Mouse (Mus musculus) left cerebral cortex, postnatal 36 days (tissue): ENCODE results near the gene Mecom. TPM values are rescaled to one million over a fixed set of nuclear protein-coding genes. Genes with fewer than 3 reads are reported as not detected.

Source experiments
- DNase-seq, 2 experiments: peaks; one replicate each; pipeline ENCODE4 v3.0.0; 2021 to 2022; ENCODE audit warnings: low spot score in 2 of 2, mixed read lengths in 1 of 2
- intact Hi-C: fragments of 180-260 bp; cut with DNase I; formaldehyde crosslinking; loops from one replicate; pipeline ENCODE4 v1.15.1; 2025
- total RNA-seq, 2 experiments: library from RNA; stranded (reverse); gene quantifications; 2 replicates each; pipeline ENCODE4 v1.2.3; 2021

Gene Mecom
- total RNA-seq, 2 experiments from 2014 or later, result 2.2 to 5.0 TPM

DNA sequence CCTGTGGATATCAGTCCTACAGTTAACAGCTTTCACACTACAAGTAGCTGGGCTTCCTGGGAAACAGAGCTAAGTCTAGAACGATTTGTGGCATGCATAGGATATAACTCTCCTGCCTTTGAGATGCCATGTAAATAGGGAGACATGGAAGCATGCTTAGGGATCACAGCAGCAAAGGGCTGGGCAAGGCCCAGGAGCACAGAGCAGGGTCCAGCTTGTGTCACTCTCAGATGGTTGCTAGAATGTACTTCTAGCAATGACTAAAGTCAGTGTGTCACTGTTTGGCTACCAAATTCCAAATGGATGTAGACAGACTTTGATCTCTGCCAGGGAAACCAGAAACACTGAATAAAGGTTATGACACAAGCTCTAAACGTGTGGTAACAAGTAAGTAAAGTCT, 358.5 kb downstream of the Mecom start:
- intact Hi-C loops, result no loop called here
- no peak for DNase-seq

DNA sequence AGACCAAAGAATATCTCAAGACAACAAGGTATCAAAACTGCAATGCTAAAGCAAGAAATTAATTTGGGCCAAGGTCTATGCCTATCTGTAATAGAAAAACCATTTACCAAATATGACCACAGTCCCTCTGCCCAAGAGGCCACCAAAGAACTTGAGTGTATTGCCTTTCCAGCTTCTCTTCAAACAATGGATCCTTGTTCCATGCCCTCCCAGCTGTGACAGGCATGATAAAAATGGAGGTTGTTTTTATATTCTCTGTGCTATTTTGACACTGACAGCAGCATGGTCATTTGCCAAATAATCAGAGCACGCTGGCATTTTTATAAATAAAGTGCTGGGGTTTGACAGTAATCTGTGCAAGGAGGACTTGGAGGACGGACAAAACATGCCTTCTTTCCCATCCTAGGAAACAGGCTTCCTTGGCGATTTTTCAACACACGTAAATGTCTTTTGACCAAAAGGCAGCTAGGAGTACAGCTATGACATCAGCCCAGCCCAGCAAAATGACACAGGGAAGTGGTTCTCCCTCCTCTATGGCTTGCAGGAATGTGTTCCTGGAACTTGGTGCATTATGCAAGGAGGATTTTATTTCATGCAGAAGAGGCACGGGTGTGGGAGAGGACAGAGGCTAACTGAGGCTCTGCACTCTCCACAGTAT, 359.9 kb downstream of the Mecom start:
- no peak for DNase-seq
- intact Hi-C loops, result no loop called here

DNA sequence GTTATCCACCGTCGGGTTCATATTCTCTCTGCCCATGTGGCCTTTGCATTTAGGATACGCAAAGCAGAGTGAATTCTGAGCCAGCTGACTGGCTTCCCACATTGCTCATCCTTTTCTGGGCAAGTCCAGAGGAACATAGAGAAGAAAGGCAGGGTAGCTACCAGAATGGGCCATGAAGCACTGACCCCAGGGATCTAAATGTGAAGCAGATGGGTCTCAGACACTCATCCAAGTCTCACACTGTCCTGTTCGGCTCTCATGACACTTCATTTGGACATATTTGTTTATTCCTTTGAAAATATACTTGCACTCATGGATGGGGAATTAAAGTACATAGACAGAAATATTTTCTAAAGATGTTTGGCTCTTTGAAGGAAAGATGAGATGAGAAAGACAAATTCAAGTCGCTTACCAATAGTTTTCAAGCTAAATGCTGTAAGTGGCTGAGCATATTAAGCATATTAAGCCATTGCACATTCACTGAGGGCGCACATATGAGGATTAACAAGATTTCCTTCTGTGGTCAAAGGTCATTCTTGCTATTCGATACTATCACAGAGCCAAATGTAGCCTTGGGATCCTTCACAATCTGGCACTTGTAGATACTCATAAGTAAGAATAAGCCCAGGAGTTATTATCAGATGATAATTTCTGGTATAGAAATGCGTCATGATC, 365.9 kb downstream of the Mecom start:
- intact Hi-C loops, result no loop called here
- no peak for DNase-seq

DNA sequence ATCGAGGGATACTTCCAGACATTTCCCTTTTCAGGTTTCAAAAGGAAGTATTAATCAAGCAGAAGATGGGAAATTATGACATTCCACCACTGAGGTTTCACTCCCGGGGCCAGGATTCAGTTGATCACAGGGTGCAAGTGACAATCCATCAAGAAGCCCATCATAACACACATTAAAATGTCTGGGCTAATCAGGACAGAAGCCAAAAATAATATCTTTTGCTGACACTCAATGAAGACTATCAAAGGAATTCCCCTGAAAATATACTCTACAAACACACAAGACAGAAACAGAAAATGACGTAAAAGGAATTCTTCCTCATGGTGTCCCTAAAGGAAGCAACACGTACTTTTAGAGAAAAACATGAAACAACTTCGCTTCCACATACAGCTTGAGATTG, 371.2 kb downstream of the Mecom start:
- intact Hi-C loops, result no loop called here
- no peak for DNase-seq

DNA sequence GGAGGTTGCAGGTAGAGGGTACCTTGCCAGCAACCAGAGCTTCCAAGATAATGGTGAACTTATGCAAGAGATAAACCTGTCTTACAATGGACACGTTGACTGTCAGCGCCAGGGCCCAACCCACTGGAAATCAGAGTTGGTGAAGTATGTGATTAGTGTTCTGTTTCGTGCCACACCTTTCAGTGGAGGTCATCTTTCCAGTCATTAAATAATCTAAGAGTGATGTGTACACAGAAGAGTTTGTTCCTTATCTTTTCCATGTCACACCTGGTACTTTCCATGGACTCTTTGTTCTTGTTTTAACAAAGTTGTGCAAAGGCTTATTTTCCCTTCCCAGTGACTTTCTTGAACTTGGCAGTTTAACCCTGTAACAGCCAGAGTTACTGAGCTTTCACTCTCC, 374.0 kb downstream of the Mecom start:
- intact Hi-C loops, result no loop called here
- no peak for DNase-seq

DNA sequence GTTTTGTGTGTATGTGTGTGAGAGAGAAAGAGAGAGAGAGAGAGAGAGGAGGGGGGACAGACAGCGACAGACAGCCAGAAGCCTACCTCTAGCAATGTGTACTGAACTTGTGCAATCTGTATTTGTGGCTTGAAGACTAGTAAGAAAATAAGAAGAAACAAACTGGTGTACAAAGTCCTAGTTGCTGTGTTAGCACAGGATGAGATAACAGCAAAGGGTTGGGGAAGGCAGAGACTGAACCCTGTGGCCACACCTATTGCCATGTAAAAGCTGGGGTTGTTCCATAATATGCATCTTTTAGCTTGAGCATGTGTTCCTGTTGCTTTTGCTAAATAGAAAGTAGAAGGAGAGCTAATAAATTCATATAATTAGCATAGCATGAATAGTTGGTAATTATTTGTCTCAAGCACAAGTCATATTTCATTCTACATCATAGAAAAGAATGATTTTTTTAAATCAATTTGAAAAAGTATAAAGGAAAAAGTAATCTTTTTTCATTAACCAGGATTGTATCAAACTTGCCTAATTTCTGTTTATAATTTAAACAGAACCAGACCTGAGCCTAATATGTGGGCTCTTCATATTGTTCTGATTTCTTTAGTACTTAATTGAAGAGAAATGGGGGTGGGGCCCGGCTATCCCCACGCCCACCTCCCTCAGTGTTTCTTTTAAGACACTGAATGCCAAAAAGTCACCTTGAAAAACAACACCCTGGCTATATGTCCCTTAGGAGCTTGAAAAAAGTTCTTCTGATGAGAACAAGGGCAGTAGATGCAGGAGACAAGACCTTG, 379.2 kb downstream of the Mecom start:
- DNase-seq, result no peak
- intact Hi-C loops, result no loop called here

DNA sequence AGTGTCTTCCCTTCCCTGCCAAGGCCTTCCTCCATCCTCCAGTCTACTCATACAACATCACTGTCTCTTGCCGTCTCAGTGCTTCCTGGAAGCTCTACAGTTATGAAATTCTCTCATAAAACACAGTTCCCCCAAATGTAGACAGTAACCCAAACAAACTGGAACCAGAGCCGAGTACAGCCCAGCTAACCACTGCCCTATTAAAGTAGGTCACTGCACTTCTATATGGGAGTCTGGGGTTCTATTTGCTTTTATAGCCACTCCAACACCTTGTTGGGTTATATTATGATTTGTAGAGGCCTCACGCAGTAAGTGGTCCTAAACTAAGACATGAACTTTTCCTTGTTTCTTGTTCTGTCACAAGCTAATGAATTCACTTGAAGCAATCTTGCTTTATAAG, 380.8 kb downstream of the Mecom start:
- DNase-seq, result no peak
- intact Hi-C loops, result no loop called here

DNA sequence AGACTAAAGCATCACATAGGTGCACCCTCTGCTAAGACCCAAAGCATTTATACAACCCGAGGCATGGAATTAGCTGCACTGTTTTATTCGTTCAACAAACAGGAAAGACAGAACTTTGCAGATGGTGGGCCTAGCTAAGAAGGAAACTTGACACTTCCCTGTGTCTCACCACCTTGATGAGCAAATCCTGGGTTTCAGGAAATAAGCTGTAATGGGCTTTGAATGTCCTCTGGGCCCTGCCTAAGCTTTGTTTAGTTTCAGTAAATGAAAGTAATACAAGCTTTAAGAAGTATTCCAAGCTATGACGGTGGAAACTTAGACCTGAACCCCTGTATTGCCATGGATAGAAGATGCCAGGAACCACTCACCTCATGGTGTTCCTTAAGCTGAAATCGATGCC, 383.0 kb downstream of the Mecom start:
- DNase-seq, result no peak
- intact Hi-C loops, result no loop called here

DNA sequence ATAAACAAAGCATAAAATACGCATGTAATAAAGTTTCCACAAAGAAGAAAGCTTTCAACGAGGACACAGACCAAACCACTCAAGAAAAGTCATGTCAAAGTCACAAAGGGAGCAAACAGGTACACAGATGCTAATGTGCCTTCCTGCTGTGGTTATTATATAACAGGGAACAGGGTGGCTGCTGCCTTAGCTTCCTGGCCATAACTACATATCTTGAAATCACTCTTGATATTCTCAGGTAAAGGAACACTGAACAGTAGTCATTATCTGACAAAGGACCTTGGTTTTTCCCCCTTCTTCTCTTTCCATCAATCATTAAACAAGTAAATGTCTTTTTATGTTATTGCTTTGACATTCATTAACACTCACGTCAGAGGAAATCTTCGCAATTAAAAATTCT, 384.4 kb downstream of the Mecom start:
- DNase-seq, result no peak
- intact Hi-C loops, result no loop called here

DNA sequence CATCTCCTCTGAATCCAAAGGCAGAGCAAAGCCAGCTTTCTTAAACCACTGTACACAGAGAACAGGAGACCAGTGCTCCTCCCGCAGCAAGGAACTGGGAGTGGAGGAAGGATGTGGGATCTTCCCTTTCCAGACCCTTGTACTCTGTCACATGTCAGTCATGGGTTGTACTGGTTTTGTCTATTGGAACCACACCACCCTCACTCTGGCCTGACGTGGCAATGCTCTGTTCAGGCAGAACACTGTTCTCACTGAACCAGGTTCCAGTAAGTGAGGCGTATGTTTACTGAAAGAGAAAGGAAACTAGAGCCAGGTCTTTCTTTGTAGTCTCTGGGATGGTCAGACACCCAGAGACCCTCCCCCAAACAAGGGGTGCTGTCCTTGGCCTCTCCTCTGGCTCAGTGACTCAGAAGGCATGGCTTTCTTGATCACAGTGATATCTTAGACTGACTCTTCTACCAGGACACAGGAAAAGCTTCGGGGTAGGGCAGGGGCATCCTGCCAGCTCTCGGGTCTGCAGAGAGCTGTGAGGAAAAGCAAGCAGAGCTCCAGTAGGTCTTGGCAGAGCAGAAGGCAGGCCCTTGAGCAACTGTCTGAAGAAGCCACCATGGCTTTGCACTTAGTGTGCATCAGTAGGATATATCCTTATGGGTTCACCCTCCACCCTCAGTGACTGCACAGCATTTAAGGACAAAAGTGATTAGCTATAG, 386.7 kb downstream of the Mecom start:
- intact Hi-C loops, result no loop called here
- DNase-seq, result no peak

DNA sequence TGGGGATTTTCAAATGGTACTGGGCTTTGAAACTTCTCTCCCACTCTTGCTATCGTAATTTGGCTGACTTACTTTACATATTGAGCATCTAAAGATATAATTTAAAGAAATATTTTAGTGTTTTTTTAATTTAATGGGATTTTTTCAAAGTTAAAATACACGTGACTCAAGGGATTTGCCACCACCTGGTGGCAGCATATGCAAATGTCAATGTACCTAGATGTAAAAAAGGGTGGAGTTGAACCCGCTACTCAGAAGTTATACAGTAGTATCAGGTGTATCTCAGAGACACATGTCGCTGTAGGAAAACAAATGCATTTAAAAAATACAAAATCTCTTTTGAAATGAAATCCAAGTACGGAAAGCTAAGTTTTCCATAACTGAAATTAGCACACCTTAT, 387.5 kb downstream of the Mecom start:
- no peak for DNase-seq
- intact Hi-C loops, result no loop called here

DNA sequence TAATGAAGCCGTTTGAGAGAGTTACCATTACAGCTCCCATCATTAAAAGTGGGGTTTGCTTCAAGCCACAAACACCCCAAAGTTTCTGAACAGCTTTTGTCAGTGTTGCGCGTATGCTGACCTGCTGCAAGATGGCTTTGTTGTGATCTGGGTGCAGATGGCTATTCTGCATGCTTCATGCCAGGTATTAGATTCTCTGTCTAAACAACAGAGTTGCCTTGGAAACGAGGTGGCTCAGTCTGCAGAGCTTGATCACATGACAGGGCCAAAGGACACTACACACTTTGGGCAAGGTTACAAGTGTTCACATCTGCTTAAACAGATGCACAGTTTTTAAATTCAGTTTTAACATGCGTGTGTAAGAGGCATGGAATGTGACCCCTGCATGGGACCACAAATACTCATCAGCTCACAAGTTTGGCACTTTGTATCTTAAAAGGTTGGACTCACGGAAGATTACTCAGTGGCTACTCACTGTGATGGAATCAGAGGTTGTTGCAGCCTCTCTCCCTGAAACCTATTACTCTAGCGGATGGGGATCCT, 390.6 kb downstream of the Mecom start:
- intact Hi-C loops, result no loop called here
- no peak for DNase-seq

DNA sequence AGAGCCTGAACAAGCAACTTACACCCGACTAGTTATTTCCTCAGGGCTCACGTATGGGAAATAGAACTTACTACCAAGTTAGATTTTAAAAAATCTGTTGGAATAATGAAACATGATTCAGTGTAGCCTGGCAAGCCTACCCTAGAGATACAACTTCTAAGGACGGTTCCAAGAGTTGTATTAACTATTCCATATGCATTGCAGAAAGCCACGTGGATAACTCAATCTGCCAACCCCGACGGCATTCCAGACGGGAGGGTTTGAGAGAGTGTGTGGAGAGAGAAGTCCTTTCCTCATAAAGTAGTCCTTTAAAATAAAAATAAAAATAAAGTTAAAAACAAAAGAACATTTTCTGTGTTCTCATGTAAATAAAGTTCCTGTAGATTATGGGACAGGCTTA, 393.4 kb downstream of the Mecom start:
- DNase-seq, result no peak
- intact Hi-C loops, result no loop called here

DNA sequence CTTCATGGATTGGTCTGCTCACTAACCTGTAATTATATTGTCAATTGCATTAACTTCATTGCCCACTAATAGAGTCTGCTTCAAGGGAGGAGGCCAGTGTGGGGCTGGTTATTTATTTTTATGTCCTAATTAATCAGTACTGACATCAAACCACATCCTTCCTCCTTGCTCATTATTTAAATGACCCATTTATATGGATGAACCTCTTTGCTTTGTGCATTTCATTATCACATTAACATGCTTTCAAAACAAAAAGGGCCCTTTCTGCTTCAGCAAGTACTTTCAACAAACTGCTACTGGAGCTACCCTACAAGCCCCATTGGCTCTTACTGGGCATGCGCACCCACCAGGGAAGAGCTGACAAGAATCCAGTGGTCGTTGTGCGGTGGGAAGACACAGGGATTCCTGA, 393.9 kb downstream of the Mecom start:
- no peak for DNase-seq
- intact Hi-C loops, result no loop called here

DNA sequence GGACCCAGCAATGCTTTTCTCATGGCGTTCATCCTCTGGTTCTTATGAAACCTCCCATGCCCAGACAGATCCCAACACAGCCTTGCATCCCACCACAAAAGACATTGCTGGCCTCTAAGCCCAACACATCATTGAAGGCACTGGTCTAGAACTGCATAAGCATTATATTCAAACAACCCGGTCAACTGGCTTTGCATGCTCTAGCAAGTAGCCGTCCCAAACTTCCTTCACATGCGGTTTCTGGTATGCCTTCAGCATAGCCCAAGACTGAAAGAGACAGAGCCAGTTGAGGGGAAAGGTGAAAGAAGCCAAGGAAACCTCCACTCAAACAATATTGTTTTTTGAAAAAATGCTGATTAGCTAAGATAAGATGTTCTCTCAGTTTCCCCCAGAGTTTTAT, 397.7 kb downstream of the Mecom start:
- no peak for DNase-seq
- intact Hi-C loops, result no loop called here

DNA sequence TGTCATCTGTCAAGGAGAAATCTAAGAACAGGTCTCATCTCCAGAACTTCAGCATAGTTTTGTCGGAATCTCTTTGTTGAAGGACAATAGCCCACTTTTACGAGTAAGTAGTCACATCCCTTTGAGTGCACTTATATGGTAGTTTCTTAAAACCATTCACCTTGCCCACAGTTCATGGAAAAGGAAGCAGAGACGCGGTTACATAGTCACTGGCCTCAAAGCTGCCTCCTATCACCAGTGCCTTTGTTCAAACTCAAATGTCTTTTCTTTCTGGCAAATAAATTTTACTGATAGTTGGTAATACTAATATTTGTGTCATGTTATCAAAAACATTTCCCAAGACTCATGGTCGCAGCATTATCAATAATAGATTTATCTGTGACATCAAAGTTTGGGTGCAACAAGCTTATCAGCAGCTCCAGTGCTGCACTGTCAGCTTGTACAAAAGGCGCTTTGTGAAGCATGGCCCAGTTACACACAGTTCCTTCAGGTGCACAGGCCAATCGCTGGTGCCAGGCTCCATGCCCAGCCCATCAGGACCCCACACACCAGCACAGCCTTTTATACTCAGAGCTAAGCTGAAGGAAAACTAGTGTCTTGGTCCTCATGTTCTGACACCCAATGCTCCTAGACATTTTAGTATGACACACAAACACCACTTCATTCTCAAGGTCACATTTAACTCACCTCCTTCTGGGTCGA, 399.3 kb downstream of the Mecom start:
- intact Hi-C loops, result no loop called here
- no peak for DNase-seq

DNA sequence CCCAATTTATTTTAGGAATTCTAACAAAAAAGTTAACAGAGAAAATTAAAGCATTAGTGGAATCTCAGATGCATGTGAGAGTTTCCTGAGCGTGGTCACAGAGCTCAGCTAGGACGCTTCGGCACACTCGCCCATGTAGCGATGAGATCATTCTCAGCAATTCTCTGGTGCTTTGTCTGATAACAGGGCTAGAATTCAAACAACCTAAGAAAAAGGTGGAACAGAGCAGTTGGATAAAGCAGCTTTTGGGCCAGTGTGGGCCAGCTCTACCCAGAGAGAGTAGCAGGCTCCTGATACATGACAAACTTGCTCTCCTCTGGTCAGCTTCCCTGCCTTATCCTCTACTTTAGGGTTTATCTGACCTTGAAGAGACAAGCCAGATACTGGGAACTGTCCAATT, 402.8 kb downstream of the Mecom start:
- intact Hi-C loops, result no loop called here
- DNase-seq, result no peak

DNA sequence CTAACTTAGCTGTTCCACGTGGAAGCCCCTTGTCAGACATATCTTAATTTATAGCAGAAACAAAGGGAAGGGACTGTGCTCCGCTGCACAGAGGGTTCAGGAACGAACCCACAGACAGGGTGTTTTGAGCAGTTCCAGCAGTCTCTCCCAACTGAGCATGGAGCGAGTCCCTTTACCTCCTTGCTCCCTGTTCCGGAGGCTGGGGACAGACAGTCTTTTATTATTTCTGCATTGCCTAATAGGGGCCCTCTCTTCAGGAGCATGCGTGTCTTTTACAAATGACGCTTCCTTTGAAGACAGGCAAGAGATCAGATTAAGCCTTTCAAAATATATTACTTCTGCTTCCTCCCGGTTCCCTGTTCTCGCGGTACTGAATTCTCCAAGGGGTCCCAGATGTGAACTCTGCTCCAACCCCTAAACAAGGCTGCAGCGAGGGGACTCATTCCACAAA, 403.8 kb downstream of the Mecom start:
- intact Hi-C loops, result no loop called here
- DNase-seq, result no peak

DNA sequence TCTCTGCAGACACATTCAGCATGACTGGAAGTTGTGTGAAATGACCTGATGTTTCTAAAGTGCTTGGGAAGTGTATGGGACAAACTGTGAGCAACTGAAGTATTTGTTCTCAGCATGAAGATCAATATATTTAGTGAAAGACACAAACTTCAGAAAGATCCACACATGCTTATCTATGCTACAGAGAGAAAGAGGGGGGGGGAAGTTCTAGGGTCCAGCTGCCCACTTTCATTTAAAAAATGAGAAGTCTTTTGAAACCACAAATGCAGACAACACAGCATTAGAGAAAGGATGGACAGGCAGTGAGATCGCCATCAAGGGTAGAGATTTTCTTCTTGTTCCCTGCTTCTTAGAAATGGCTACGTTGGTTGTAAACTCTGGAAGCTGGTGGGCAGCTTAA, 404.4 kb downstream of the Mecom start:
- intact Hi-C loops, result no loop called here
- no peak for DNase-seq

DNA sequence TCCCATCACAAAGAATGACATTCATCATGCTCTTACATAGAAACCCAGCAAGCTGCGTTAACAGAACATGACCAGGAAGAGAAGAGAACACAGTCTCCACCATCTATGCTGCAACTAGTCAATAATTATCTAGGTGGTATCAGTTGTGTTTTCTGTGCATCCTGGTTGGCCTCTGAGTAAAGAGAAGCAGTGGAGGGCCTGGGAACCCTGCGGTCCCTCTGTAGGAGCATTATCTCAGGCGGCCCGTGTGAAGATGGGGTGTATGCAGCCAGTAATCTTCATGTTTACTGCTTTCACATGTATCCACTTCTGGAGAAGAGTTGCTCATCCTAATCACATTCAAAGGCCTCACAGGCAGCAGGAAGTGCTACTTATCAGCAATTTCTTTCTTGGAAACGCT, 407.5 kb downstream of the Mecom start:
- DNase-seq, result no peak
- intact Hi-C loops, result no loop called here
